Mouse (Mus musculus) kidney, adult 2 months (tissue): ENCODE measurements at regions not wholly inside any gene's neighbourhood (a gene's known extent, or its start where the extent isn't known, plus 50 kb on each side); places are given as distances from the start of the nearest gene placed in this dataset.

Experiments
- DNase-seq: peaks from one replicate; pipeline ENCODE4 v3.0.0; 2021
- H3K27ac ChIP-seq: fragments of 200-500 bp; 2 replicates; pipeline ENCODE4 v1.5.1; 2012; ENCODE audit warnings: low read depth, low read length, control low read depth, inconsistent platforms; ENCODE audit not compliant: insufficient read depth
- H3K27me3 ChIP-seq: fragments of 200-500 bp; replicated peaks from 2 replicates; pipeline ENCODE4 v1.6.1; 2012; ENCODE audit warnings: mild to moderate bottlenecking, moderate library complexity, low read length, inconsistent platforms; ENCODE audit not compliant: control insufficient read depth, insufficient read depth
- H3K36me3 ChIP-seq: fragments of 200-500 bp; 2 replicates; pipeline ENCODE4 v1.6.1; 2012; ENCODE audit warnings: mild to moderate bottlenecking, moderate library complexity, low read length, inconsistent platforms; ENCODE audit not compliant: control insufficient read depth, insufficient read depth
- H3K4me1 ChIP-seq: fragments of 200-500 bp; 2 replicates; pipeline ENCODE4 v1.6.1; 2011; ENCODE audit warnings: low read length; ENCODE audit not compliant: control insufficient read depth, insufficient read depth
- H3K4me3 ChIP-seq: fragments of 200-500 bp; 2 replicates; pipeline ENCODE4 v1.5.1; 2011; ENCODE audit warnings: mild to moderate bottlenecking, low read depth, low read length, control low read depth; ENCODE audit not compliant: insufficient read depth
- CTCF ChIP-seq: fragments of 200-500 bp; conservative IDR thresholded peaks from 2 replicates; pipeline ENCODE4 v1.5.1; 2011; ENCODE audit warnings: low read depth, mild to moderate bottlenecking, control low read depth, low read length, moderate library complexity, mixed read lengths; ENCODE audit not compliant: insufficient read depth, insufficient read length
- POLR2A ChIP-seq: fragments of 200-500 bp; IDR thresholded peaks from one replicate; pipeline ENCODE4 v1.6.1; 2011; ENCODE audit warnings: low read depth, low read length, control low read depth
- WGBS: fragments of 180-500 bp; shearing (Covaris S2); methylation state at CpG from one replicate; pipeline ENCODE4 v1.1.7; 2018; 5-methylcytosine and 5-hydroxymethylcytosine counted together

- H3K4me3 ChIP-seq = no peak overlapping the region
Observed at GRCm38 (mm10) chr6:15865271-15865670, 144.8 kb downstream of the Mdfic start.

GRCm38 (mm10) chr6:15882288-15882903, 161.9 kb downstream of the Mdfic start:
- Histone ChIP-seq H3K36me3 (no peaks in the 10 kb centered on the region), H3K4me1 (no peaks in the 10 kb centered on the region), H3K4me3 (no peak overlapping the region), H3K27ac (no peak overlapping the region), H3K27me3 (no peaks in the 10 kb centered on the region)
- WGBS = 81% methylated on average over 5 of the region's 5 CpGs
- no peak for DNase-seq
- TF ChIP-seq CTCF (no peak), POLR2A (no peak)

More at GRCm38 (mm10) chr6:15865271-15865670, 144.8 kb downstream of the Mdfic start:
- no peaks in the 10 kb centered on the region for H3K36me3 ChIP-seq
- no peaks in the 10 kb centered on the region for H3K27me3 ChIP-seq
- no peak overlapping the region for H3K27ac ChIP-seq
- TF ChIP-seq POLR2A (no peak), CTCF (no peak)
- no peak for DNase-seq
- 76% methylated on average over 3 of the region's 3 CpGs for WGBS
- H3K4me1 ChIP-seq = peaks cover 3% of the 10 kb centered on the region; the same call in 1 of the 2 replicates

GRCm38 (mm10) chr6:15893066-15893465, 172.6 kb downstream of the Mdfic start:
- Histone ChIP-seq H3K27ac (no peak overlapping the region), H3K4me3 (no peak overlapping the region), H3K36me3 (no peaks in the 10 kb centered on the region), H3K27me3 (no peaks in the 10 kb centered on the region), H3K4me1 (no peaks in the 10 kb centered on the region)
- no peak for DNase-seq
- TF ChIP-seq POLR2A (no peak), CTCF (no peak)
- WGBS = 64% methylated on average over 5 of the region's 5 CpGs

GRCm38 (mm10) chr6:15900495-15900894, 180.0 kb downstream of the Mdfic start:
- H3K4me1 ChIP-seq = no peaks in the 10 kb centered on the region
- no peak for DNase-seq
- no peaks in the 10 kb centered on the region for H3K36me3 ChIP-seq
- TF ChIP-seq CTCF (no peak), POLR2A (no peak)
- no peak overlapping the region for H3K4me3 ChIP-seq
- H3K27ac ChIP-seq = no peak overlapping the region
- H3K27me3 ChIP-seq = no peaks in the 10 kb centered on the region

GRCm38 (mm10) chr6:15902665-15903274, 182.3 kb downstream of the Mdfic start:
- Histone ChIP-seq H3K4me3 (no peak overlapping the region), H3K27ac (no peak overlapping the region), H3K4me1 (no peaks in the 10 kb centered on the region), H3K36me3 (no peaks in the 10 kb centered on the region), H3K27me3 (no peaks in the 10 kb centered on the region)
- DNase-seq = no peak
- TF ChIP-seq POLR2A (no peak), CTCF (no peak)
- WGBS = 83% methylated on average over 2 of the region's 2 CpGs

GRCm38 (mm10) chr6:15910420-15911167, 190.1 kb downstream of the Mdfic start:
- H3K4me3 ChIP-seq = no peak overlapping the region
- DNase-seq = no peak
- no peaks in the 10 kb centered on the region for H3K27me3 ChIP-seq
- no peaks in the 10 kb centered on the region for H3K4me1 ChIP-seq
- no peaks in the 10 kb centered on the region for H3K36me3 ChIP-seq
- TF ChIP-seq POLR2A (no peak), CTCF (no peak)
- 50% methylated on average over 1 of the region's 1 CpGs for WGBS
- H3K27ac ChIP-seq = no peak overlapping the region

GRCm38 (mm10) chr6:15929650-15930049, 209.2 kb downstream of the Mdfic start:
- no peak overlapping the region for H3K27ac ChIP-seq
- no peaks in the 10 kb centered on the region for H3K27me3 ChIP-seq
- no peak overlapping the region for H3K4me3 ChIP-seq
- no peak for TF ChIP-seq POLR2A
- no peak for TF ChIP-seq CTCF
- peak; percentile 20 for DNase-seq
- no peaks in the 10 kb centered on the region for H3K4me1 ChIP-seq
- no peaks in the 10 kb centered on the region for H3K36me3 ChIP-seq
- 72% methylated on average over 2 of the region's 2 CpGs for WGBS
